ENCODE assay signal across 8 mouse cellular contexts in the genomic region with DNA sequence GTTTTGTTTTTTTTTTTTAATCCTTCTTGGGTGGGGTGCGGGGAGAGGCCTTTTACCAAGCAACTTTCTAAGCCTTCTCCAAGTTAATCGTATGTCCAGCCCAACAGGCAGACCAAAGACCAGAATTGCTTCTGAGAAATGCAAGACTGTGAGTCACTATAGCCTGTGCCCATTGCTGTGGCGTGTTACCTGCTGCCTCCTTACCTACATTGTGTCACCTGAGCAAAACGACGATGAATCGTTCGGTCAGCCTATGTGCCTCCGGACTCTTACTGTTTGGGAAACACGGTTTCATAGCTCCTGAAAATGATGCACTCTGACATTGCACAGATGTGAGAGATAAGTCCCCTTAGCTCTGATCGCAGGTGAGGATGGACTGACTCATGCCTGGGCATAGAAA. TPM values are rescaled to one million over a fixed set of nuclear protein-coding genes. Genes with fewer than 3 reads are reported as not detected.
A peak's percentile ranks its signal among the peaks of the same experiment; 100 is the strongest.
DNase-seq lines count a peak whose midpoint lies in the region; ATAC-seq and TF ChIP-seq lines count a peak whose summit lies in the region.

No protein-coding gene starts in this region.

- H3K4me1 ChIP-seq in kidney, embryonic 16.5 days (ENCODE audit: insufficient read depth, low read length) = peaks cover 17% of the 10 kb centered on the region
- peaks cover 9% of the 10 kb centered on the region for H3K4me1 ChIP-seq in embryonic facial prominence, embryonic 15.5 days
- H3K4me1 ChIP-seq in intestine, embryonic 14.5 days (replicated peaks; ENCODE audit: control insufficient read depth, insufficient read depth, low read length) = peaks cover 6% of the 10 kb centered on the region
- H3K4me1 ChIP-seq in midbrain, postnatal 0 days (ENCODE audit: insufficient read depth, low read length) = no peaks in the 10 kb centered on the region; the same call in 1 of the 2 replicates

- 10% methylated on average over 10 of the region's 10 CpGs for WGBS in kidney, embryonic 16.5 days
- 4% methylated on average over 10 of the region's 10 CpGs for WGBS in embryonic facial prominence, embryonic 15.5 days
- WGBS in intestine, embryonic 14.5 days = 8% methylated on average over 10 of the region's 10 CpGs
- WGBS in midbrain, postnatal 0 days = 8% methylated on average over 10 of the region's 10 CpGs

- H3K9me3 ChIP-seq in kidney, embryonic 16.5 days (ENCODE audit: low read length) = no peaks in the 10 kb centered on the region
- no peaks in the 10 kb centered on the region for H3K9me3 ChIP-seq in embryonic facial prominence, embryonic 15.5 days (replicated peaks)
- no peaks in the 10 kb centered on the region for H3K9me3 ChIP-seq in intestine, embryonic 14.5 days (ENCODE audit: control insufficient read depth, low read length)
- H3K9me3 ChIP-seq in midbrain, postnatal 0 days (ENCODE audit: low read length) = no peaks in the 10 kb centered on the region

- no peaks in the 10 kb centered on the region for H3K36me3 ChIP-seq in kidney, embryonic 16.5 days (ENCODE audit: insufficient read depth, low read length)
- H3K36me3 ChIP-seq in embryonic facial prominence, embryonic 15.5 days = no peaks in the 10 kb centered on the region
- H3K36me3 ChIP-seq in intestine, embryonic 14.5 days (ENCODE audit: control insufficient read depth, insufficient read depth, low read length) = no peaks in the 10 kb centered on the region
- H3K36me3 ChIP-seq in midbrain, postnatal 0 days (ENCODE audit: insufficient read depth, low read length) = no peaks in the 10 kb centered on the region

- H3K9ac ChIP-seq in kidney, embryonic 16.5 days (replicated peaks; ENCODE audit: low read length) = peak overlapping the region; percentile 94; the same call in 1 of the 2 replicates
- no peak overlapping the region for H3K9ac ChIP-seq in embryonic facial prominence, embryonic 15.5 days
- H3K9ac ChIP-seq in intestine, embryonic 14.5 days (ENCODE audit: low read length) = no peak overlapping the region
- H3K9ac ChIP-seq in midbrain, postnatal 0 days (replicated peaks; ENCODE audit: low read length, poor library complexity, severe bottlenecking) = no peak overlapping the region

- no peak for TF ChIP-seq CTCF in midbrain, postnatal 0 days (IDR thresholded peaks at IDR 0.05)

- intact Hi-C loops in left cerebral cortex, postnatal 25 days (cut with DNase I) = no loop called here

- no peak for DNase-seq in kidney, postnatal 14 days
- DNase-seq in intestine, embryonic 14.5 days (ENCODE audit: low spot score) = no peak
- no peak for DNase-seq in midbrain, postnatal 0 days (ENCODE audit: low spot score)
- DNase-seq in left cerebral cortex, postnatal 25 days (ENCODE audit: low spot score in 2 of 2) = no peak
- DNase-seq in cerebellum, adult 9-11 months = no peak

- H3K27ac ChIP-seq in kidney, embryonic 16.5 days (ENCODE audit: low read length) = no peak overlapping the region
- H3K27ac ChIP-seq in embryonic facial prominence, embryonic 15.5 days (replicated peaks) = peak overlapping the region; percentile 56
- H3K27ac ChIP-seq in intestine, embryonic 14.5 days (ENCODE audit: low read depth) = no peak overlapping the region
- no peak overlapping the region for H3K27ac ChIP-seq in midbrain, postnatal 0 days (ENCODE audit: low read depth, low read length)

- H3K27me3 ChIP-seq in kidney, embryonic 16.5 days (ENCODE audit: insufficient read depth, low read length) = peaks cover 7% of the 10 kb centered on the region
- 0 out of 2 replicates have a peak, but pooled peaks cover 7% of the 10 kb centered on the region for H3K27me3 ChIP-seq in embryonic facial prominence, embryonic 15.5 days
- 0 out of 2 replicates have a peak, but pooled peaks cover 4% of the 10 kb centered on the region for H3K27me3 ChIP-seq in intestine, embryonic 14.5 days (replicated peaks; ENCODE audit: control insufficient read depth, insufficient read depth, low read length)
- H3K27me3 ChIP-seq in midbrain, postnatal 0 days (ENCODE audit: insufficient read depth, low read length) = no peaks in the 10 kb centered on the region

- peak overlapping the region; percentile 93 for H3K4me3 ChIP-seq in kidney, embryonic 16.5 days (ENCODE audit: low read length)
- H3K4me3 ChIP-seq in embryonic facial prominence, embryonic 15.5 days (replicated peaks) = peak overlapping the region; percentile 78
- H3K4me3 ChIP-seq in intestine, embryonic 14.5 days (ENCODE audit: low read depth, low read length) = peak overlapping the region; percentile 79; the same call in 1 of the 2 replicates
- no peak overlapping the region; the same call in 1 of the 2 replicates for H3K4me3 ChIP-seq in midbrain, postnatal 0 days (ENCODE audit: low read depth, low read length)

- ATAC-seq in kidney, embryonic 16.5 days (ENCODE audit: low FRiP score, low TSS enrichment) = no peak
- no peak for ATAC-seq in embryonic facial prominence, embryonic 15.5 days (ENCODE audit: insufficient number of reproducible peaks, low FRiP score, low TSS enrichment, low read depth)
- no peak for ATAC-seq in intestine, embryonic 14.5 days (replicated peaks; ENCODE audit: low FRiP score, low TSS enrichment, low read depth)
- no peak for ATAC-seq in midbrain, postnatal 0 days (ENCODE audit: low FRiP score)
- no peak for ATAC-seq in inflammation-experienced regulatory T-cells, adult 6 months

- H3K4me2 ChIP-seq in kidney, embryonic 16.5 days (replicated peaks; ENCODE audit: low read depth, low read length) = peak overlapping the region; percentile 70
- peak overlapping the region; percentile 93 for H3K4me2 ChIP-seq in embryonic facial prominence, embryonic 15.5 days (replicated peaks)
- H3K4me2 ChIP-seq in intestine, embryonic 14.5 days (ENCODE audit: low read length) = peak overlapping the region; percentile 70
- peak overlapping the region; percentile 100 for H3K4me2 ChIP-seq in midbrain, postnatal 0 days (ENCODE audit: low read depth, low read length, poor library complexity, severe bottlenecking)

RNA-seq across cellular contexts. Expression of gene Pawr, which starts 1.0 kb away (rescaled TPM):
- polyA plus RNA-seq in kidney, embryonic 16.5 days (2015; fragmentation: Nextera tagmentation; extraction: Ambion mirVana) = 13.4 and 13.6 TPM in 2 replicates
- 8.8 and 9.7 TPM in 2 replicates for polyA plus RNA-seq in embryonic facial prominence, embryonic 15.5 days (2015; fragmentation: Nextera tagmentation; extraction: Ambion mirVana)
- 12.9 and 13.3 TPM in 2 replicates for polyA plus RNA-seq in intestine, embryonic 14.5 days (2014; fragmentation: Nextera tagmentation; extraction: Ambion mirVana)
- 5.1 and 8.4 TPM in 2 replicates for total RNA-seq in midbrain, postnatal 0 days (2014; rRNA removed)
- polyA plus RNA-seq in midbrain, postnatal 0 days (2015; fragmentation: Nextera tagmentation; extraction: Ambion mirVana) = 1.9 and 2.3 TPM in 2 replicates
- total RNA-seq in left cerebral cortex, postnatal 25 days (2021) = 1 to 10 TPM; 2.2 to 2.5 TPM
- under 1 TPM in 1 of 3 experiments, not detected in 2; 0.44 TPM for polyA plus RNA-seq in inflammation-experienced regulatory T-cells, adult 6 months (2017; shearing (Covaris generic))
